Mouse (Mus musculus): ENCODE measurements at regions not wholly inside any gene's neighbourhood (a gene's known extent, or its start where the extent isn't known, plus 50 kb on each side); places are given as distances from the start of the nearest gene placed in this dataset.

- TF ChIP-seq CTCF (IDR thresholded peaks at IDR 0.05; ENCODE audit: borderline replicate concordance, insufficient read depth, low read length) (no peak), POLR2A (IDR thresholded peaks at IDR 0.05; ENCODE audit: low read depth, low read length) (no peak)
These were observed 242.0 kb downstream of the Emx2 start for GRCm38 (mm10) chr19:59700187-59700586.

Data from embryonic fibroblast, embryonic 13.5 days (primary cell).